Mouse (Mus musculus) heart, embryonic 10.5 days (tissue): ENCODE measurements around the gene Rhou. TPM values are rescaled to one million over a fixed set of nuclear protein-coding genes. Genes with fewer than 3 reads are reported as not detected.
A peak's percentile ranks its signal among the peaks of the same experiment; 100 is the strongest.

Experiments used
- DNase-seq: peaks from one replicate; pipeline ENCODE4 v3.0.0-alpha.2; 2017; ENCODE audit warnings: low spot score
- H3K27ac ChIP-seq: fragments of 300-500 bp; sonication (generic); 2 replicates; pipeline ENCODE4 v1.5.1; 2016; ENCODE audit warnings: mild to moderate bottlenecking
- H3K27me3 ChIP-seq: fragments of 300-500 bp; sonication (generic); 2 replicates; pipeline ENCODE4 v1.6.1; 2016; ENCODE audit warnings: mild to moderate bottlenecking; ENCODE audit not compliant: poor library complexity, insufficient read depth, severe bottlenecking
- H3K36me3 ChIP-seq: fragments of 300-500 bp; sonication (generic); 2 replicates; pipeline ENCODE4 v1.6.1; 2016; ENCODE audit warnings: mild to moderate bottlenecking, moderate library complexity
- H3K4me1 ChIP-seq: fragments of 300-500 bp; sonication (generic); 2 replicates; pipeline ENCODE4 v1.6.1; 2016; ENCODE audit warnings: mild to moderate bottlenecking
- H3K4me3 ChIP-seq: fragments of 300-500 bp; sonication (generic); 2 replicates; pipeline ENCODE4 v1.5.1; 2016; ENCODE audit warnings: mild to moderate bottlenecking, moderate library complexity
- H3K9me3 ChIP-seq: fragments of 300-500 bp; sonication (generic); 2 replicates; pipeline ENCODE4 v1.6.1; 2016; ENCODE audit warnings: mild to moderate bottlenecking, moderate library complexity
- WGBS: fragments of 180-500 bp; shearing (Covaris S2); methylation state at CpG from one replicate; pipeline ENCODE4 v1.1.7; 2016; 5-methylcytosine and 5-hydroxymethylcytosine counted together
- polyA plus RNA-seq: library from polyadenylated mRNA; unstranded; fragments of >200 nt; fragmentation: Nextera tagmentation; extraction: Ambion mirVana; gene quantifications from 2 replicates; pipeline ENCODE4 v1.2.1, GENCODE M21; 2016

The Rhou gene
- polyA plus RNA-seq, 1 experiment from 2014 or later: 16.7 TPM

GRCm38 (mm10) chr8:123708729-123709128 lies 55.0 kb downstream of the Rhou start:
- DNase-seq: no peak
- Histone ChIP-seq H3K27me3 (no peaks in the 10 kb centered on the region), H3K36me3 (no peaks in the 10 kb centered on the region), H3K4me1 (peaks cover 50% of the 10 kb centered on the region), H3K27ac (no peak overlapping the region), H3K4me3 (no peak overlapping the region), H3K9me3 (no peaks in the 10 kb centered on the region)
- WGBS: 41% methylated on average over 8 of the region's 8 CpGs

DNA sequence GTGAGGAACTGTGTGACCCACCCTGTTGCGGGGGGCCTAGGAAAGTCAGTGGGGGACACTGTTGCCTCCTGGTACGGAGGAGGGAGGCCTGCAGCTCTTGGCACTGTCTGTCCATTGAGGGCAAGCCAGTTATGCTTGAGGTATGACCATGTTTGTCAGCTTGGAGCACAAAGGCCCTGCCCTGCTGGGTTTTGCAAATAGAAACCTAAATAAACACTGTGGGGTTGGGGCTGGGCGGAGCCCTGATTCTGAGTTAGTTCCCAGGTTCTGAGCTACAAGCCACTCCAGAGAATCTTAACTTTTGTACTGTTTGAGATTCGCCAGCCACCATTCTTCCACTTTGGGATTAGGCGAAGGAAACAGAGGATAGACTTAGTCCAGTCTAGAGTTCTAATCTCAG lies 56.6 kb downstream of the Rhou start:
- Histone ChIP-seq H3K27ac (peak overlapping the region; percentile 25; the same call in 1 of the 2 replicates), H3K4me1 (peaks cover 54% of the 10 kb centered on the region), H3K9me3 (no peaks in the 10 kb centered on the region), H3K36me3 (no peaks in the 10 kb centered on the region), H3K27me3 (no peaks in the 10 kb centered on the region), H3K4me3 (no peak overlapping the region)
- WGBS: 84% methylated on average over 5 of the region's 5 CpGs
- no peak for DNase-seq

Other genes with a start within 250 kb of the Rhou start
- gene Mc1r, start 246.8 kb upstream of the Rhou start, polyA plus RNA-seq: not detected in 2 replicates
- 10.5 and 15.8 TPM in 2 replicates for gene Tubb3, start 242.5 kb upstream of the Rhou start, polyA plus RNA-seq
- gene Def8, start 230.4 kb upstream of the Rhou start, polyA plus RNA-seq: 36.4 and 38.6 TPM in 2 replicates
- 56.3 and 63.8 TPM in 2 replicates for gene Afg3l1, start 176.0 kb upstream of the Rhou start, polyA plus RNA-seq
- 2.1 and 4.6 TPM in 2 replicates for gene Dbndd1, start 138.5 kb upstream of the Rhou start, polyA plus RNA-seq
- 17.9 and 27.4 TPM in 2 replicates for gene Gas8, start 135.1 kb upstream of the Rhou start, polyA plus RNA-seq
- gene Rab4a, start 152.1 kb downstream of the Rhou start, polyA plus RNA-seq: 65.9 and 68.9 TPM in 2 replicates
- gene Ccsap, start 206.3 kb downstream of the Rhou start, polyA plus RNA-seq: 3.7 and 4.0 TPM in 2 replicates
- gene Acta1, start 240.8 kb downstream of the Rhou start, polyA plus RNA-seq: 630 and 944 TPM in 2 replicates